ENCODE assay signal across 18 mouse cellular contexts in genomic region chr6:31228061-31228460, GRCm38 (mm10).
DNase-seq lines count a peak whose midpoint lies in the region.
"Had no signal": no experiment of that assay in that cellular context is flagged by ENCODE, and none has a peak within 500 bp of the region (broad histone marks: within the 10 kb centered on the region; RNA-seq: fewer than 3 reads in every experiment).

No protein-coding gene starts in this region.

- peaks cover 4% of the 10 kb centered on the region; the same call in 1 of the 2 replicates for H3K4me1 ChIP-seq in brown adipose tissue, adult 24 weeks (ENCODE audit: control insufficient read depth, insufficient read depth, insufficient read length, low read length)
- H3K4me1 ChIP-seq: embryonic facial prominence, embryonic 12.5 days had no signal

- H3K4me3 ChIP-seq in brown adipose tissue, adult 24 weeks (ENCODE audit: insufficient read depth, low read depth, low read length) = no peak overlapping the region
- H3K4me3 ChIP-seq: embryonic facial prominence, embryonic 10.5 days; embryonic facial prominence, embryonic 12.5 days; forebrain, embryonic 13.5 days; forebrain, embryonic 15.5 days had no signal

- H3K27ac ChIP-seq in brown adipose tissue, adult 24 weeks (replicated peaks; ENCODE audit: low read depth, low read length) = peak overlapping the region; percentile 56
- H3K27ac ChIP-seq: embryonic facial prominence, embryonic 10.5 days; embryonic facial prominence, embryonic 12.5 days; forebrain, embryonic 13.5 days; forebrain, embryonic 15.5 days had no signal

- peak; percentile 86 for DNase-seq in heart, adult 11 months
- DNase-seq in heart, postnatal 4 days = no peak
- peak; percentile 58 for DNase-seq in skeletal muscle tissue, adult 2 months (ENCODE audit: low read depth, low spot score)
- DNase-seq in kidney, adult 9 months = no peak
- DNase-seq: adrenal gland, adult 2 months; adrenal gland, postnatal 10 days; adrenal gland, postnatal 25 days; cerebellum, adult 11-12 months; cerebellum, adult 2 months; cerebellum, adult 9-10 months; cerebellum, postnatal 10 days; cerebellum, postnatal 25 days; forebrain, postnatal 0 days had no signal

Comparison
In these comparisons a context has a peak if more than half of its experiments do, and no peak if none do; other contexts are left out.
1. DNase-seq: peak in heart, adult 11 months (single experiment) and skeletal muscle tissue, adult 2 months (single experiment); none in heart, postnatal 4 days (single experiment) and kidney, adult 9 months (single experiment).